Mouse (Mus musculus): ENCODE measurements around the gene Rai14.

GRCm38 (mm10) chr15:10718763-10719162 lies 4.3 kb upstream of the Rai14 start:
- TF ChIP-seq CTCF (IDR thresholded peaks at IDR 0.05; ENCODE audit: low read depth): no peak
- TF ChIP-seq EP300 (IDR thresholded peaks at IDR 0.05; ENCODE audit: low read depth): no peak

Measured in liver, postnatal 0 days (tissue).